Mouse (Mus musculus): ENCODE measurements at regions not wholly inside any gene's neighbourhood (a gene's known extent, or its start where the extent isn't known, plus 50 kb on each side); places are given as distances from the start of the nearest gene placed in this dataset.
"Not testable (repeated sequence)": the region's sequence is repeated elsewhere in the genome, so short reads cannot be mapped to it uniquely, and the experiment has no call there.

DNA sequence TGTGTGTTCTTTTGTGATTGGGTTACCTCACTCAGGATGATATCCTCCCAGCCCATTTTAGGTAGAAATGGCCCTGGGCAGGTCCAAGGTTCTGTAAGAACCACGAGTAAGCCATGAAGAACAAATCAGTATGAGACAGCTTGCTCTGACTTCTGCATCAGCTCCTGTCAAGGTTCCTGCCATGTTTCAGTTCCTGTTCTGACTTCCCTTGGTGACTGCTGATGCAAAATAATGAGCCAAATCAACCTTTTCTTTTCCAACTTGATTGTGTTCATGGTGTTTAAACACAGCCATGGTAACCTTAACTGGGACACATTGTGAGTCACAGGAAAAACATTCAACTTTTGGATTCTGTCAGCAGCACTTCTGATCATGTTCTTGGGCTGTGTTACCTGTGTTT, 667.4 kb upstream of the Igfbp7 start:
- DNase-seq, result no peak

DNA sequence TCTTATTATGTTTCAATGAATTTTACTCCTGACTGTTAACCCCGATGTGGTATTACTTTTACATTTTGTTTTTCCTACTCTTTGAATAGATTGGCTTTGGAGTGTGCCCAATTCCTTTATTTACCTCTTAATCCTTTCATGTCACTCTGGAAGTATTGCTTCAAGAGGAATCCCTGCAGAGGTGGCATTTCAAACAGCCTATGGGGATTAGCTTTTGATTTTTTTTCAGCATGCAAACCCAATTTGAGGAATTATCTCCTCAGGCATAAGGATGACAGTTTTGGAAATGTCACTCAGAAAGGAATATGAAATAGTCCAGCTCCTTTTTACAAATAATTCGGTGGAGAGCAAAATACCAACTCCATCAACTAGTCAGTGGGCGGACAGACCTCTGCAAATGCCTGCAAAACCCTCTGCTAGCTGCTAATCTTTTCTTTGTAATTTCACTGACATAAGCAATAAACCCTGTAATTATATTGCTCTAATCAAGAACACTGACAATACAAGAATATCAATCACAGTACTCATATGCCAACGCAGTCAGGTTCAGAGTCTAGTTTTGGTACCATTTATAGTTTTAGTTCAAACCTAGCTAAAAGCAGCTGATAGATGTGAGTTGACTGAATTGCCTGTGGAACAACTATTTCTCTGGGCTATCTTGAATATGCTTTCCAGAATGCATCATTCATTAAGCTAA, 624.9 kb upstream of the Igfbp7 start:
- no peak for DNase-seq

DNA sequence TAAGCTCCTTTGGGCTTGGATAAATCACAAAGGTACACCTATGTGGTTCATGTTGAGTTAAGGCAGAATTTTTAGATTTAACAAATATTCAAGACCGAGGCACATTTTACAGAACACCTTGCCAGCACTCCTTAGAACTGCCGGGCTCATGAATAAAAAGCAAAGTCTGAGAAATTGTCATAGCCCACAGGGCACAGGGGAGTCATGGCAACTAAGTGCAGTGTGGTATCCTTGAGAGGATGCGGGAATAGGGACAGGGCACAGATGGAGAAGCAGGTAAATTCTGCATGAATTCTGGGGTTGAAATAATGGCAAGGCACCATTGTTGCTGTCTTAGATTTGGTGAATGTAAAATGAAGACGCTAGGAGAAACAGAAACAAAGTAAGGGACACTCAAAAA, 609.7 kb upstream of the Igfbp7 start:
- no peak for DNase-seq

DNA sequence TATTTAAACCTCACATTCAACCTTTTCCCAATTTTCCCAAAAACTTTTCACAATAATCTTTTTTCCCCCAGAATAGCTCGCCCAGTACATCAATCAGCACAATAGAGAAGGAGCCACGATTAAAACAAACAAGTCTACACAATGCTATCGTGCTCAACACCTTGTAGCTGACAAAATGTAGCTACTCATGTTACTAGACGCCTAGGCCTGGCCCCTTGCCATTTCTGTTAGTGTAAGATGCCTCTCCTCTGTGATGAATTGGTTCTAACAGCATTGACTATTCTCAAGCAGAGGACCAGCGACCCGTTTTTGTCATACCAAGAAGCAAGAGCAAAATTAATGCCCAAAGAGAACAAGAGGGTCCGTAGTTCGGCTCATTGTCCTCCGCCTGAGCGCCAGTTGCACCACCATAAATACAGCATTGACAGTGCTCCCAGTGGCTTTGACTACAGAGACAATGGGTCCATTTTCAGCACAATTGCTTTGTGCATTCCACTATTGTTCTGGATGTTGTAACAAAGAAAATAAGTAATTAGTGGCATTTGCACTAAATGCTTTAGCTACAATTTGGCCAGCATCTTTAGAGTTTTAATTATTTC, 578.7 kb upstream of the Igfbp7 start:
- DNase-seq, result no peak

- DNase-seq, result no peak
These were observed 577.4 kb upstream of the Igfbp7 start for GRCm38 (mm10) chr5:77985269-77985668.

DNA sequence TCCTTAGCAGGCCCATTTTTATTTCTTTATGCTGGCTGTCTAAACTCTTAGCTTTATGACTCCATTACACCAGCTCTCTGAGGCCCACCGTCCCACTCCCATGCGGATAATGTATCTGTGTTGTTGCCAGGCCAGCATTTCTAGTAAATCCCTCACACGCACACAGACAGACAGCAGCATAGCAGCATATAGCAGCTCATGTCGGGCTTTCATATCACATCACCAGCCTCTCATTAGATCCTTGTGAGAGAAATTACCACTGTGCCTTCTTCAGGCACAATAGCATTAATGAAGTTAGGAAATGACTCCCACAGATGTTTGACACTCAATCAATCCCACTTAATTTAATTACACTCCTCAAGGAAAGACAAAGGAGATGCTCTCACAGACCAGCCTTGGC, 532.2 kb upstream of the Igfbp7 start:
- DNase-seq, result not testable (repeated sequence)

DNA sequence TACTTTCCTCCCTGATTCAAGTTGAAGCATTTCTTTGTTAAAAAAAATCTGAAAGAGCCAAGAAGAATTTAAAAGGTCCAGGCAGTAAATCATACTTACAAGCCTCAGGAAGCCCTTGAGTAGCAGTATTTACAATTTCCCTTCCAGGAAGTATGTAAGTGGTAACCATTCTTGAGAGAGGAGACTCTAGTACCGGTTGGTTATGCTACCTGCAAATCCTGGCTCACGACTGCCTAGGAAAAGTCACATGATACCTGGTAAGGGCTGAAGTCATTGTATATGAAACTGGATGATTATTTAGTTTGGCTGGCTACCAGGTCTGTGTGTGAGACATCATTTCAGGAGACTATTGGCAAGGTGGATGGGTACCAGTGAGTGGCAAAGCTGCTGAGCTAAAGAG, 524.0 kb upstream of the Igfbp7 start:
- DNase-seq, result no peak

DNA sequence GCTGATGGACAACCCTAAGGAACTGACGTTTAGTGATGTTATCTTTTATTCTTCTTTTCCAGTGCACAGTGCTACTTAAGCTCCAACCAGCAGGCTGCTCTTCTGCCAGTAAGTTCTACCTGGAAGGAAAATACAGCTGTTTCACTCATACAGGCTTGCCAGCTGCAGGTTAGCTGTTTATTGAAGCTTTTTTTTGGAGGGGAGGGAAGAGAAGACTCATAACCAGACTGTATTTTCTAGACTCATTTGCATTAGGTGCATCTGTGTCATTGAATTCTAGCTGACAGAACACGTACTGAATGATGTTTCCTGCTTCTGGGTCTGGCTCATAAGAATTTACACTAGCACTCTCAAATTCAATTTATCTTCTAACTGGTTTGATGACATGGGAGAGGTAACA, 513.3 kb upstream of the Igfbp7 start:
- DNase-seq, result no peak

- no peak for DNase-seq
These were observed 509.3 kb upstream of the Igfbp7 start for GRCm38 (mm10) chr5:77917086-77917676.

DNA sequence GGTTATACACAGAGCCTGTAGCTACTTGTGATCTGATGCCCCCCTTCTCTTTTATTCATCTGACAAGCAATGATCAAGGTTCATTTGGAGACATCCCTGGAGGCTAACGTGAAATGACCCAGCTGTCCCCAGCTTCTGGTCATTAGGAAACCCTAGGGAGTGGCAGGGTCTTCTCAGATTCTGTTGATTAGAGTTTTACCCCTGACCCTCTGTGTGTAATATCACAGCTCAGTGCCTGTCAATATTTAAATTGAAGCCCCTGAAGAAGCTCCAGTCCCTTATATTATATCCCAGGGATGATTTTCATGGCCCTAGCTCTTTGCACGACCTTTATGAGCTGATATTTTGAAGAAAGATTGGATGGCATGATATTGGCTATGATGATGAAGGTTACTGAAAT, 508.5 kb upstream of the Igfbp7 start:
- no peak for DNase-seq

- no peak for DNase-seq
These were observed 501.4 kb upstream of the Igfbp7 start for GRCm38 (mm10) chr5:77909218-77909617.

- not testable (repeated sequence) for DNase-seq
These were observed 484.2 kb upstream of the Igfbp7 start for GRCm38 (mm10) chr5:77892024-77892423.

DNA sequence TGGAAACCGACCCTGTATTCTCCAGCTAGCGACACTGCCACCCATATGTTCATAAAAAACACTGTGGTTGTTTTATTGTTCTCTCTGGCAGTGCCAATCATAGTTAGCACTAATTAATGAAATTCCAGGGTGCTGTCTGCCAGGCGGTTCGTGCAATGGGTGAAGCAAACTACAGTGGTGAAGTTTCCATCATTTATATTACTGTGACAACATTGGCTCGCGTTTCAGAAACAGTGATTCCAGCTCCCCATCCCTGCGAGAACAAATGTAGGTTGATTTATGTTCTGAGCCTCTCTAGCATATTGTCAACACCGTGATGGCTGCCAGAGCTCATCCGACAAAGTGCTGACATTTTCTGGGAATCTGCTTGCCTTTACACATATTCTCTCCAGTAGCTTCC, 480.7 kb upstream of the Igfbp7 start:
- no peak for DNase-seq

- DNase-seq, result no peak
These were observed 463.6 kb upstream of the Igfbp7 start for GRCm38 (mm10) chr5:77871403-77871802.

GRCm38 (mm10) chr5:77865342-77865741, 457.5 kb upstream of the Igfbp7 start:
- no peak for DNase-seq

- no peak for DNase-seq
These were observed 447.4 kb upstream of the Igfbp7 start for GRCm38 (mm10) chr5:77855191-77855590.

DNA sequence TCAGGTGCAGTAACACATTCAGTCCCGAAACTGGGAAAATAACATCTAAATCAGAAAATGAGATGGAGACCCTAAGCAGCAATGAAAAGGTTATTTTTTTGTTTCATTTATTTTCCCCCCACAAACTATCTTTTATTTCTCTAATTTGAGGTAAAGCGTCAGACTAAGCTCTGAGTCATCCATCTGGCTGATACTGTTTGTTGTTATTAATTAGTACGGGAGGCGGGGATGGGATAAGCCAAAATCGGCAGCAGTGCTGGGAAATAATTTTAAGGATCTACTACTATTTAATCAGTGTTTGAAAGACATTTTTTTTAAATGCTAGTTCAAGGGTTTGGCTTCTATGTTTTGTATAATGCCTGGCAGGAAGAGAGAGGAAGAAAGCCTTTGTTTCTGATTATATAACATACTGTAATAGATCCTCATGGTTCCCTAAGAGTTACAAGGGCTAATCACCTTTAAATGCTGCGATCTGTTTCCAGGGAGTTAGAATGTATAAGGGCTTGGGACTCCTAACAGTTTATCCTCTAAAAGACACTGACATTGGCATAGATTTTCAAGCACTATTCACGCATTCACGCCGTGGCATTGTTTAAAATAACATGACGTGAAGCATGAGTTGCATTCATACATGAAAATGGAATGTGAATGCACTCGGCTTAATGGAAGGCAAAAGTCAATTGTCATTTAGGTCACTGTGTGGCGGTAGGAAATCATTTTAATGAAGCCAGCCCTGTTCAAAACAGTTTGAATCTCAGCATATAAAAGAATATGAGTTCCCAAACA, 446.4 kb upstream of the Igfbp7 start:
- DNase-seq, result no peak

- DNase-seq, result no peak
These were observed 443.8 kb upstream of the Igfbp7 start for GRCm38 (mm10) chr5:77851645-77852044.

DNA sequence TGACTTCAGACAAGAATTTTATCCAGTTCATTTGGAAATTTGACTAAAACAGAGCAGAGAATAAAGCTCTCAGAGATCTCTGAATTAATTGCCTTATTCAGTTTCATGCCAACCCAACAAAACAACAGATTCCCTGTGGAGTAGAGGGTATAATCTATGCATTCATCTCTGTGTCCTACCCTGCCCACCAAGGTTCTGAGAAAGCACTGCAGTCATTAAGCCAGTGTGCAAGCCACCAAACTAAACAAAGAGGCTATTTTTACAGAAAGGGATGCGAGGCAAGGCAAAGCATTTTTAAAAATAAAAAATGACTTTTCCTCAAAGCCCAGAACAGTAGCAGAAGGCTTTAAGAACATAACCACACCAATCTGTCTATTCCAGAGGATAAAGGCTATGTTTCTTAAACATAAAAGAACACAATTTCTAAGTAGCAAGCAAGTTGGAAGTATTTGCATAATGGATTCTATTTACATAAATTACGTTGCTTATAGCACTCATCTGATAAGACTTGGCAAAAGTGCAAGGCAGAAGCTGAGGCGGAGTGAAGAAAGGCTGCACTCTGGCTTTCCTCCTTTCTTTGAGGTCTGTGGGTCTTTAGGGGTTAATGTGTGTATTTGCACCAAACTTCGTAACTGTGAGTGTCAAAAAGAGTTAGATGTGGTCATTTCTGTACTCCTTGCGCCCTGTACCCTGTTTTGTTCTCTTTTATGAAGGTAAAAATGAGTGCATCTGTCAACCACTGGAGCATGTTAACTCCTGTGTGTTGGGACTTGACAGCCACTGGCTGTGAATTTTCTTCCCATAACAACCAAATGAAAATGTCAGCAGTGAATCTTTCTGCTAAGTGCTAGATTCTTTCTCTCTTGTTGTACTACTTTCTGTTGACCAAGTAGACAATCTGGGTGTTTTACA, 430.6 kb upstream of the Igfbp7 start:
- no peak for DNase-seq

GRCm38 (mm10) chr5:77827971-77828370, 420.1 kb upstream of the Igfbp7 start:
- DNase-seq, result no peak

GRCm38 (mm10) chr5:77826063-77826462, 418.2 kb upstream of the Igfbp7 start:
- no peak for DNase-seq

DNA sequence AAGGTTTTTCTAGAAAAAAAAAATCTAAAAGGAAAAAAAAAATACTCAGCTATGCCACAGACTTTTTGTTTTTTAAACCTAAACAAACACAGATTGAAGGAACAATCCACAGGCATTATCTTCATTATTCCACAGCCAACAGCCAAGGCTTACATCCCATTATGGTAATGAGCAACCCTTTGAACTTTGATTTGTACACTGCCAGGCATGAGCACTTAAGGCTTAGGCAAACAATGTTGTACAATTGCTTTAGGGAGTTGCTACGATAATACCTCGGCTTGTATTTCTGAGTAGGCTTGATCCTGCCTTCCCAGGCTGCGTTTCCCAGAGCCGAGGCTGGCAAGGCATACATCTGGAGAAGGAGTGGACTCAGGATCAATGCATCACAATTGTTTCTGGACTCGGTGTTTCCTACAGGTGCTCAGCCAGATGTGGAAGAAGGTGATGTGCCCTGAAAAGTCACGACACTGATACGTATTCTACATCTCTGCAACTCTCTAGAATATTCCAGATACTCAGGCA, 409.0 kb upstream of the Igfbp7 start:
- DNase-seq, result no peak
